20 mouse cellular contexts compared by ENCODE assay signal in the genomic region with DNA sequence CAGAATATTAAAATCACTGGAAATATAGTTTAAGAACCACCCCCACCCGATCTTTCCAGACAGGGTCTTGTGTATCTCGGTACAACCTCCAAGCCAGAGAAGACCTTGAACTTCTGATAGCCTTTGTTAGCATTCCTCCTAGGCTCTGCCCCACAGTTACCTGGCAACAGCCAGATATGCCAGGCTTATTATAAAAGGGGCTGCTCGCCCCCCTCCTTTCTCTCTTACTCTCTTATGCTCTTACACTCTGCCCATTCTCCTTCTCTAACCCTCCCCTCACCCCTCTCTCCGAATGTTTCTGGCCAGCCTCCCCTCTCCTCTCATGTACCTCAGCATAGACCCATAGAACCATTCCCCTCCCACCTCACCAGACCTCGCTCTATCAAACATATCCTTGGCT. TPM values are rescaled to one million over a fixed set of nuclear protein-coding genes. Genes with fewer than 3 reads are reported as not detected.
DNase-seq lines count a peak whose midpoint lies in the region; ATAC-seq lines count a peak whose summit lies in the region.
"Had no signal": no experiment of that assay in that cellular context is flagged by ENCODE, and none has a peak within 500 bp of the region (broad histone marks: within the 10 kb centered on the region; RNA-seq: fewer than 3 reads in every experiment).

No protein-coding gene starts in this region.

- no peaks in the 10 kb centered on the region for H3K9me3 ChIP-seq in heart, embryonic 10.5 days
- no peaks in the 10 kb centered on the region for H3K9me3 ChIP-seq in heart, embryonic 11.5 days (replicated peaks; ENCODE audit: control insufficient read depth, low read length)
- no peaks in the 10 kb centered on the region for H3K9me3 ChIP-seq in midbrain, embryonic 13.5 days
- no peaks in the 10 kb centered on the region for H3K9me3 ChIP-seq in midbrain, embryonic 14.5 days (ENCODE audit: control insufficient read depth, low read length)
- H3K9me3 ChIP-seq in midbrain, embryonic 16.5 days (replicated peaks; ENCODE audit: control insufficient read depth, low read length, poor library complexity, severe bottlenecking), result no peaks in the 10 kb centered on the region
- no peaks in the 10 kb centered on the region for H3K9me3 ChIP-seq in kidney, embryonic 15.5 days (replicated peaks)
- H3K9me3 ChIP-seq: embryonic facial prominence, embryonic 10.5 days; heart, embryonic 13.5 days; hindbrain, embryonic 15.5 days had no signal

- DNase-seq in heart, embryonic 10.5 days (ENCODE audit: low spot score), result no peak
- no peak for DNase-seq in midbrain, embryonic 14.5 days
- DNase-seq in cerebellum, adult 18-20 months, result no peak
- DNase-seq: adrenal gland, adult 2 months; adrenal gland, postnatal 25 days; cerebellum, adult 2 months; cerebellum, postnatal 10 days; gastrocnemius, postnatal 14 days; heart, adult 2 months; heart, postnatal 36 days had no signal

- no peak overlapping the region for H3K4me3 ChIP-seq in heart, embryonic 10.5 days
- no peak overlapping the region for H3K4me3 ChIP-seq in heart, embryonic 11.5 days (ENCODE audit: low read depth, low read length)
- no peak overlapping the region for H3K4me3 ChIP-seq in midbrain, embryonic 13.5 days (replicated peaks)
- no peak overlapping the region for H3K4me3 ChIP-seq in midbrain, embryonic 14.5 days (replicated peaks; ENCODE audit: low read depth, low read length)
- H3K4me3 ChIP-seq in midbrain, embryonic 16.5 days (ENCODE audit: low read depth, low read length), result no peak overlapping the region
- no peak overlapping the region for H3K4me3 ChIP-seq in kidney, embryonic 15.5 days (replicated peaks)
- H3K4me3 ChIP-seq: embryonic facial prominence, embryonic 10.5 days; heart, adult 2 months; heart, embryonic 13.5 days; hindbrain, embryonic 15.5 days had no signal

- no peaks in the 10 kb centered on the region for H3K36me3 ChIP-seq in heart, embryonic 10.5 days
- no peaks in the 10 kb centered on the region for H3K36me3 ChIP-seq in heart, embryonic 11.5 days (ENCODE audit: control insufficient read depth, insufficient read depth, low read length)
- H3K36me3 ChIP-seq in midbrain, embryonic 13.5 days, result no peaks in the 10 kb centered on the region
- H3K36me3 ChIP-seq in midbrain, embryonic 14.5 days (ENCODE audit: control insufficient read depth, insufficient read depth, low read length), result no peaks in the 10 kb centered on the region
- no peaks in the 10 kb centered on the region for H3K36me3 ChIP-seq in midbrain, embryonic 16.5 days (ENCODE audit: control insufficient read depth, insufficient read depth, low read length)
- no peaks in the 10 kb centered on the region for H3K36me3 ChIP-seq in kidney, embryonic 15.5 days
- H3K36me3 ChIP-seq: embryonic facial prominence, embryonic 10.5 days; heart, embryonic 13.5 days; hindbrain, embryonic 15.5 days had no signal

- no peak for ATAC-seq in heart, embryonic 11.5 days (replicated peaks; ENCODE audit: insufficient number of reproducible peaks, low FRiP score, low TSS enrichment)
- peak; percentile 37; the same call in 1 of the 2 replicates for ATAC-seq in midbrain, embryonic 13.5 days
- no peak; the same call in 1 of the 2 replicates for ATAC-seq in midbrain, embryonic 14.5 days (ENCODE audit: low FRiP score, low TSS enrichment)
- peak; percentile 79 for ATAC-seq in midbrain, embryonic 16.5 days
- no peak for ATAC-seq in kidney, embryonic 15.5 days (replicated peaks; ENCODE audit: low FRiP score)
- ATAC-seq: forebrain, embryonic 16.5 days; Patski had no signal

- H3K27ac ChIP-seq in heart, embryonic 10.5 days, result 0 out of 2 replicates have a peak overlapping the region, but pooled peaks have one; percentile 8
- H3K27ac ChIP-seq in heart, embryonic 11.5 days (ENCODE audit: low read depth, low read length), result no peak overlapping the region
- H3K27ac ChIP-seq in midbrain, embryonic 13.5 days, result no peak overlapping the region
- no peak overlapping the region for H3K27ac ChIP-seq in midbrain, embryonic 14.5 days (replicated peaks; ENCODE audit: low read depth, low read length)
- no peak overlapping the region for H3K27ac ChIP-seq in midbrain, embryonic 16.5 days (ENCODE audit: low read length)
- no peak overlapping the region for H3K27ac ChIP-seq in kidney, embryonic 15.5 days
- H3K27ac ChIP-seq: embryonic facial prominence, embryonic 10.5 days; heart, adult 2 months; heart, embryonic 13.5 days; hindbrain, embryonic 15.5 days had no signal

- no peaks in the 10 kb centered on the region for H3K27me3 ChIP-seq in heart, embryonic 10.5 days (ENCODE audit: insufficient read depth, poor library complexity, severe bottlenecking)
- H3K27me3 ChIP-seq in heart, embryonic 11.5 days (ENCODE audit: control insufficient read depth, insufficient read depth, low read length), result no peaks in the 10 kb centered on the region
- no peaks in the 10 kb centered on the region for H3K27me3 ChIP-seq in midbrain, embryonic 13.5 days
- no peaks in the 10 kb centered on the region for H3K27me3 ChIP-seq in midbrain, embryonic 14.5 days (ENCODE audit: control insufficient read depth, insufficient read depth, low read length)
- H3K27me3 ChIP-seq in midbrain, embryonic 16.5 days (ENCODE audit: control insufficient read depth, insufficient read depth, low read depth, low read length), result no peaks in the 10 kb centered on the region
- H3K27me3 ChIP-seq in kidney, embryonic 15.5 days, result no peaks in the 10 kb centered on the region
- H3K27me3 ChIP-seq: CH12.LX; heart, embryonic 13.5 days; hindbrain, embryonic 15.5 days; Patski had no signal

- 70% methylated on average over 5 of the region's 5 CpGs for WGBS in heart, embryonic 10.5 days
- 58% methylated on average over 5 of the region's 5 CpGs for WGBS in heart, embryonic 11.5 days (ENCODE audit: insufficient replicate concordance)
- WGBS in midbrain, embryonic 13.5 days, result 68% methylated on average over 5 of the region's 5 CpGs
- WGBS in midbrain, embryonic 14.5 days, result 56% methylated on average over 5 of the region's 5 CpGs
- WGBS in midbrain, embryonic 16.5 days, result 56% methylated on average over 5 of the region's 5 CpGs
- 88% methylated on average over 5 of the region's 5 CpGs for WGBS in kidney, embryonic 15.5 days

- H3K4me2 ChIP-seq in heart, embryonic 11.5 days, result no peak overlapping the region
- H3K4me2 ChIP-seq in midbrain, embryonic 13.5 days (replicated peaks), result no peak overlapping the region
- no peak overlapping the region for H3K4me2 ChIP-seq in midbrain, embryonic 14.5 days (ENCODE audit: low read length)
- no peak overlapping the region for H3K4me2 ChIP-seq in midbrain, embryonic 16.5 days (ENCODE audit: low read length)
- H3K4me2 ChIP-seq in kidney, embryonic 15.5 days, result no peak overlapping the region
- H3K4me2 ChIP-seq: heart, embryonic 13.5 days; hindbrain, embryonic 15.5 days had no signal

- peaks cover 28% of the 10 kb centered on the region; the same call in 1 of the 2 replicates for H3K4me1 ChIP-seq in heart, embryonic 10.5 days
- no peaks in the 10 kb centered on the region for H3K4me1 ChIP-seq in heart, embryonic 11.5 days (ENCODE audit: control insufficient read depth, insufficient read depth, low read length)
- peaks cover 4% of the 10 kb centered on the region; the same call in 1 of the 2 replicates for H3K4me1 ChIP-seq in midbrain, embryonic 13.5 days (replicated peaks)
- no peaks in the 10 kb centered on the region for H3K4me1 ChIP-seq in midbrain, embryonic 14.5 days (ENCODE audit: control insufficient read depth, insufficient read depth, low read length)
- peaks cover 3% of the 10 kb centered on the region; the same call in 1 of the 2 replicates for H3K4me1 ChIP-seq in midbrain, embryonic 16.5 days (ENCODE audit: control insufficient read depth, insufficient read depth, low read length)
- H3K4me1 ChIP-seq in kidney, embryonic 15.5 days, result 0 out of 2 replicates have a peak, but pooled peaks cover 4% of the 10 kb centered on the region
- H3K4me1 ChIP-seq: hindbrain, embryonic 15.5 days had no signal

- H3K9ac ChIP-seq in heart, embryonic 11.5 days (ENCODE audit: low read depth, low read length), result no peak overlapping the region
- no peak overlapping the region for H3K9ac ChIP-seq in midbrain, embryonic 13.5 days (replicated peaks)
- H3K9ac ChIP-seq in midbrain, embryonic 14.5 days (replicated peaks; ENCODE audit: low read length), result no peak overlapping the region
- no peak overlapping the region for H3K9ac ChIP-seq in midbrain, embryonic 16.5 days (ENCODE audit: low read depth, low read length)
- H3K9ac ChIP-seq in kidney, embryonic 15.5 days, result no peak overlapping the region
- H3K9ac ChIP-seq: heart, embryonic 13.5 days; hindbrain, embryonic 15.5 days had no signal

RNA-seq across cellular contexts. Expression of gene S1pr3, which starts 44.5 kb away (rescaled TPM):
- polyA plus RNA-seq in heart, embryonic 10.5 days (2016; fragmentation: Nextera tagmentation; extraction: Ambion mirVana), result 16.9 and 30.5 TPM in 2 replicates
- 21.2 and 23.0 TPM in 2 replicates for polyA plus RNA-seq in heart, embryonic 11.5 days (2014; fragmentation: Nextera tagmentation; extraction: Ambion mirVana)
- 10.2 and 10.4 TPM in 2 replicates for polyA plus RNA-seq in midbrain, embryonic 13.5 days (2015; fragmentation: Nextera tagmentation; extraction: Ambion mirVana)
- polyA plus RNA-seq in midbrain, embryonic 14.5 days (2014; fragmentation: Nextera tagmentation; extraction: Ambion mirVana), result 6.1 and 12.8 TPM in 2 replicates
- 11.9 and 14.6 TPM in 2 replicates for polyA plus RNA-seq in midbrain, embryonic 16.5 days (2015; fragmentation: Nextera tagmentation; extraction: Ambion mirVana)
- 50.1 and 53.7 TPM in 2 replicates for polyA plus RNA-seq in kidney, embryonic 15.5 days (2015; fragmentation: Nextera tagmentation; extraction: Ambion mirVana)

Comparison
In these comparisons a context has a peak if more than half of its experiments do, and no peak if none do; other contexts are left out.
1. ATAC-seq: peak in midbrain, embryonic 13.5 days (single experiment) and midbrain, embryonic 16.5 days (single experiment); none in heart, embryonic 11.5 days (single experiment), midbrain, embryonic 14.5 days (single experiment) and kidney, embryonic 15.5 days (single experiment).